Mouse (Mus musculus) kidney, embryonic 14.5 days (tissue): Measurements from ENCODE around the gene Igsf8. TPM values are rescaled to one million over a fixed set of nuclear protein-coding genes. Genes with fewer than 3 reads are reported as not detected.

Experiments used
- polyA plus RNA-seq: library from polyadenylated mRNA; unstranded; fragments of >200 nt; fragmentation: Nextera tagmentation; extraction: Ambion mirVana; gene quantifications from 2 replicates; pipeline ENCODE4 v1.2.1, GENCODE M21; 2014

The Igsf8 gene
- polyA plus RNA-seq, 1 experiment from 2014 or later: 53.1 TPM

Other genes starting within 250 kb of the Igsf8 start
- gene Vangl2, start 233.2 kb upstream of the Igsf8 start, polyA plus RNA-seq: 18.2 and 19.0 TPM in 2 replicates
- gene Nhlh1, start 204.1 kb upstream of the Igsf8 start, polyA plus RNA-seq: not detected in 2 replicates
- 78.1 and 194 TPM in 2 replicates for gene Copa, start 179.1 kb upstream of the Igsf8 start, polyA plus RNA-seq
- 66.5 and 136 TPM in 2 replicates for gene Ncstn, start 178.8 kb upstream of the Igsf8 start, polyA plus RNA-seq
- gene Pex19, start 134.9 kb upstream of the Igsf8 start, polyA plus RNA-seq: 95.1 and 138 TPM in 2 replicates
- gene Dcaf8, start 113.6 kb upstream of the Igsf8 start, polyA plus RNA-seq: 78.3 and 114 TPM in 2 replicates
- gene Pea15a, start 54.8 kb upstream of the Igsf8 start, polyA plus RNA-seq: 56.0 and 87.0 TPM in 2 replicates
- gene Casq1, start 41.8 kb upstream of the Igsf8 start, polyA plus RNA-seq: 2.8 and 3.5 TPM in 2 replicates
- not detected in 2 replicates for gene Atp1a4, start 3.2 kb upstream of the Igsf8 start, polyA plus RNA-seq
- 0.66 and 0.96 TPM in 2 replicates for gene Atp1a2, start 36.4 kb downstream of the Igsf8 start, polyA plus RNA-seq
- 0.20 TPM in 1 of 2 replicates, not detected in the other for gene Kcnj9, start 67.7 kb downstream of the Igsf8 start, polyA plus RNA-seq
- gene Kcnj10, start 79.6 kb downstream of the Igsf8 start, polyA plus RNA-seq: 0.31 and 0.57 TPM in 2 replicates
- 9.5 and 12.1 TPM in 2 replicates for gene Pigm, start 114.9 kb downstream of the Igsf8 start, polyA plus RNA-seq
- gene Slamf9, start 213.7 kb downstream of the Igsf8 start, polyA plus RNA-seq: 0.74 and 0.97 TPM in 2 replicates
- gene Igsf9, start 220.1 kb downstream of the Igsf8 start, polyA plus RNA-seq: 37.8 and 41.8 TPM in 2 replicates
- gene Tagln2, start 238.4 kb downstream of the Igsf8 start, polyA plus RNA-seq: 81.0 and 139 TPM in 2 replicates